Comparison of ENCODE assay signal across 16 mouse cellular contexts in genomic region chr6:54333652-54334396, GRCm38 (mm10). TPM values are rescaled to one million over a fixed set of nuclear protein-coding genes. Genes with fewer than 3 reads are reported as not detected.
A peak's percentile ranks its signal among the peaks of the same experiment; 100 is the strongest.
DNase-seq lines count a peak whose midpoint lies in the region; ATAC-seq and TF ChIP-seq lines count a peak whose summit lies in the region.
"Had no signal": no experiment of that assay in that cellular context is flagged by ENCODE, and none has a peak within 500 bp of the region (broad histone marks: within the 10 kb centered on the region; RNA-seq: fewer than 3 reads in every experiment).

No protein-coding gene starts in this region.

- H3K36me3 ChIP-seq in kidney, embryonic 14.5 days (ENCODE audit: control insufficient read depth, insufficient read depth, low read length) = no peaks in the 10 kb centered on the region
- H3K36me3 ChIP-seq in kidney, adult 2 months (ENCODE audit: control insufficient read depth, insufficient read depth, low read length) = no peaks in the 10 kb centered on the region
- no peaks in the 10 kb centered on the region for H3K36me3 ChIP-seq in stomach, embryonic 14.5 days (ENCODE audit: control insufficient read depth, insufficient read depth, low read length)
- H3K36me3 ChIP-seq: limb, embryonic 13.5 days; lung, embryonic 15.5 days; neural tube, embryonic 15.5 days had no signal

- no peak overlapping the region for H3K4me3 ChIP-seq in kidney, embryonic 14.5 days (ENCODE audit: low read length)
- no peak overlapping the region for H3K4me3 ChIP-seq in kidney, adult 2 months (ENCODE audit: insufficient read depth, low read depth, low read length)
- H3K4me3 ChIP-seq in stomach, embryonic 14.5 days (ENCODE audit: low read depth, low read length) = no peak overlapping the region
- H3K4me3 ChIP-seq: limb, embryonic 13.5 days; lung, embryonic 15.5 days; neural tube, embryonic 15.5 days had no signal

- intact Hi-C loops in left cerebral cortex, postnatal 10 days (cut with DNase I) = no loop called here

- no peak overlapping the region for H3K9ac ChIP-seq in kidney, embryonic 14.5 days (ENCODE audit: low read depth, low read length)
- no peak overlapping the region for H3K9ac ChIP-seq in stomach, embryonic 14.5 days (replicated peaks; ENCODE audit: low read depth, low read length)
- H3K9ac ChIP-seq: limb, embryonic 13.5 days; lung, embryonic 15.5 days; neural tube, embryonic 15.5 days had no signal

- ATAC-seq in kidney, embryonic 14.5 days (ENCODE audit: low FRiP score, low TSS enrichment) = no peak
- no peak for ATAC-seq in stomach, embryonic 14.5 days (ENCODE audit: insufficient number of reproducible peaks, insufficient read depth, low FRiP score, low read depth)
- ATAC-seq: CD4-positive, CD25-positive, alpha-beta regulatory T cell, adult 4 months had no signal

- H3K9me3 ChIP-seq in kidney, embryonic 14.5 days (ENCODE audit: control insufficient read depth, low read length) = no peaks in the 10 kb centered on the region
- no peaks in the 10 kb centered on the region for H3K9me3 ChIP-seq in stomach, embryonic 14.5 days (ENCODE audit: control insufficient read depth, low read depth, low read length)
- H3K9me3 ChIP-seq: limb, embryonic 13.5 days; lung, embryonic 15.5 days; neural tube, embryonic 15.5 days had no signal

- H3K4me1 ChIP-seq in kidney, embryonic 14.5 days (ENCODE audit: control insufficient read depth, insufficient read depth, low read length) = 0 out of 2 replicates have a peak, but pooled peaks cover 11% of the 10 kb centered on the region
- H3K4me1 ChIP-seq in kidney, adult 2 months (ENCODE audit: control insufficient read depth, insufficient read depth, low read length) = peaks cover 32% of the 10 kb centered on the region
- H3K4me1 ChIP-seq in stomach, embryonic 14.5 days (ENCODE audit: control insufficient read depth, insufficient read depth, low read length) = no peaks in the 10 kb centered on the region

- no peak overlapping the region for H3K4me2 ChIP-seq in kidney, embryonic 14.5 days (replicated peaks; ENCODE audit: low read depth, low read length)
- H3K4me2 ChIP-seq in stomach, embryonic 14.5 days (replicated peaks; ENCODE audit: low read depth, low read length) = no peak overlapping the region
- H3K4me2 ChIP-seq: limb, embryonic 13.5 days; lung, embryonic 15.5 days; midbrain, embryonic 11.5 days; neural tube, embryonic 15.5 days had no signal

- peak; percentile 75 for DNase-seq in kidney, adult 11 months
- peak; percentile 77 for DNase-seq in cerebellum, adult 8-10 months
- peak; percentile 84 for DNase-seq in kidney, adult 2 months
- DNase-seq in layer of hippocampus, postnatal 25 days (ENCODE audit: extremely low spot score in 1 of 2, low spot score in 1 of 2) = no peak
- no peak for DNase-seq in adrenal gland, postnatal 25 days
- no peak for DNase-seq in left cerebral cortex, postnatal 10 days (ENCODE audit: extremely low spot score in 1 of 2, low spot score in 2 of 2)
- DNase-seq: heart, postnatal 10 days; thymus, postnatal 25 days had no signal

- WGBS in kidney, embryonic 14.5 days = 29% methylated on average over 9 of the region's 9 CpGs
- 35% methylated on average over 9 of the region's 9 CpGs for WGBS in kidney, adult 2 months
- WGBS in stomach, embryonic 14.5 days = 46% methylated on average over 9 of the region's 9 CpGs

- no peak overlapping the region for H3K27ac ChIP-seq in kidney, embryonic 14.5 days (ENCODE audit: low read depth, low read length)
- H3K27ac ChIP-seq in kidney, adult 2 months (ENCODE audit: insufficient read depth, low read depth, low read length) = peak overlapping the region; percentile 83
- H3K27ac ChIP-seq in stomach, embryonic 14.5 days (ENCODE audit: low read length) = peak overlapping the region; percentile 39; the same call in 1 of the 2 replicates
- H3K27ac ChIP-seq: limb, embryonic 13.5 days; lung, embryonic 15.5 days; neural tube, embryonic 15.5 days had no signal

- TF ChIP-seq CTCF in kidney, adult 2 months (conservative IDR thresholded peaks at IDR 0.05; ENCODE audit: insufficient read depth, insufficient read length, low read depth, low read length) = no peak; the same call in 1 of the 2 replicates

- no peak for TF ChIP-seq POLR2A in kidney, adult 2 months (IDR thresholded peaks at IDR 0.05; ENCODE audit: low read depth, low read length)

- H3K27me3 ChIP-seq in kidney, embryonic 14.5 days (ENCODE audit: control insufficient read depth, insufficient read depth, low read length) = no peaks in the 10 kb centered on the region
- no peaks in the 10 kb centered on the region for H3K27me3 ChIP-seq in kidney, adult 2 months (replicated peaks; ENCODE audit: control insufficient read depth, insufficient read depth, low read length)
- H3K27me3 ChIP-seq in stomach, embryonic 14.5 days (ENCODE audit: control insufficient read depth, insufficient read depth, low read length) = no peaks in the 10 kb centered on the region

RNA-seq across cellular contexts. Expression of gene Prr15, which starts 8.2 kb away (rescaled TPM):
- polyA plus RNA-seq in kidney, embryonic 14.5 days (2014; fragmentation: Nextera tagmentation; extraction: Ambion mirVana) = 6.2 and 6.4 TPM in 2 replicates
- 6.2 and 6.8 TPM in 2 replicates for polyA plus RNA-seq in kidney, adult 2 months (2012; rRNA removed)
- 11.2 and 11.6 TPM in 2 replicates for polyA plus RNA-seq in stomach, embryonic 14.5 days (2014; fragmentation: Nextera tagmentation; extraction: Ambion mirVana)
- under 1 TPM; 0.42 to 0.56 TPM for total RNA-seq in layer of hippocampus, postnatal 25 days (2021)
- total RNA-seq in adrenal gland, postnatal 25 days (2021) = 2.9 and 3.2 TPM in 2 replicates
- total RNA-seq in left cerebral cortex, postnatal 10 days (2021) = 1 to 10 TPM; 1.4 to 2.3 TPM
- total RNA-seq: common myeloid progenitor, adult 5-6 weeks had no signal

Comparison
In these comparisons a context has a peak if more than half of its experiments do, and no peak if none do; other contexts are left out.
1. DNase-seq: peak in kidney, adult 11 months (single experiment), cerebellum, adult 8-10 months (single experiment) and kidney, adult 2 months (single experiment); none in layer of hippocampus, postnatal 25 days (0 of 2), adrenal gland, postnatal 25 days (single experiment) and left cerebral cortex, postnatal 10 days (0 of 2).